Mouse (Mus musculus): ENCODE results near the gene Mcf2l. TPM values are rescaled to one million over a fixed set of nuclear protein-coding genes. Genes with fewer than 3 reads are reported as not detected.

Gene Mcf2l
- total and polyA plus RNA-seq, 3 experiments: 30.3 to 104 (median 58.4) TPM

DNA sequence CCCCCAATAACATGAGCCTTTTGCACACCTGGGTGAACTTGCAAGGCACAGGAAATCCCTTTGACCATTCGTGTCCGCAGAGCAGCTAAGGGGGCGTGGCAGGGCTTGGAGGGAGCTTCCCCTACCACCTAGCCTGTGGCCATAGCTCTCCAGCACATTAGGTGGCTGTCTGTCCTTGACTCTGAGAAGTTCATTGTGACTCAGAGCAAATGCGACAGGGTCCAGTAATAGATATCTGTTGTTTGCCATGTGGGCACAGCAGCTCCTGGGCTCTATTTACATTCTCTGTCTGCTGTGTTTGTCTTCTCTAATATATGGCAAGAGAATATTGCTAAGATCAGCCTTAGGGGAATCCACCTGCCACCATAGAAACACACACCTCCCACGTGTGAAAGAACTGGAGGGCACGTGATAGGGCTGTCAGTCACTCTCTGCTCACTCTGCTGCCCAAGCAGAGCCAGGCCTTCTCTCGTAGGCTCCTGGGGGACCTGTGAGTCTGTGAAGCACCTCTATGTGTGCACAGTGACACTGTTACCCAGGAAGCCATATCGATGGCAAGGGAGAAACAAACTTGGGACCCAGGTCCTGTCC, 60.9 kb downstream of the Mcf2l start:
- no peak overlapping the region for H3K4me3 ChIP-seq
- peaks cover 8% of the 10 kb centered on the region for H3K4me1 ChIP-seq (ENCODE audit: control insufficient read depth, insufficient read depth, low read length)
- no peaks in the 10 kb centered on the region for H3K36me3 ChIP-seq (ENCODE audit: control insufficient read depth, insufficient read depth, low read length)
- WGBS: 60% methylated on average over 8 of the region's 8 CpGs
- H3K27ac ChIP-seq: no peak overlapping the region
- H3K27me3 ChIP-seq (ENCODE audit: control insufficient read depth, insufficient read depth, low read length): no peaks in the 10 kb centered on the region
- TF ChIP-seq POLR2A (IDR thresholded peaks at IDR 0.05; ENCODE audit: insufficient read depth, low read depth, low read length): no peak
- TF ChIP-seq EP300 (IDR thresholded peaks at IDR 0.05; ENCODE audit: insufficient read depth, low read depth, low read length): no peak
- intact Hi-C loops (cut with DNase I): no loop called here
- H3K79me2 ChIP-seq (replicated peaks; ENCODE audit: control insufficient read depth, insufficient read depth, low read length): no peaks in the 10 kb centered on the region
- no peak overlapping the region for H3K9ac ChIP-seq (ENCODE audit: low read depth, low read length)
- no peak for DNase-seq

- H3K9ac ChIP-seq (ENCODE audit: low read depth, low read length): no peak overlapping the region
- WGBS: 61% methylated on average over 8 of the region's 8 CpGs
These were observed 66.9 kb downstream of the Mcf2l start for GRCm38 (mm10) chr8:12940549-12940948.

DNA sequence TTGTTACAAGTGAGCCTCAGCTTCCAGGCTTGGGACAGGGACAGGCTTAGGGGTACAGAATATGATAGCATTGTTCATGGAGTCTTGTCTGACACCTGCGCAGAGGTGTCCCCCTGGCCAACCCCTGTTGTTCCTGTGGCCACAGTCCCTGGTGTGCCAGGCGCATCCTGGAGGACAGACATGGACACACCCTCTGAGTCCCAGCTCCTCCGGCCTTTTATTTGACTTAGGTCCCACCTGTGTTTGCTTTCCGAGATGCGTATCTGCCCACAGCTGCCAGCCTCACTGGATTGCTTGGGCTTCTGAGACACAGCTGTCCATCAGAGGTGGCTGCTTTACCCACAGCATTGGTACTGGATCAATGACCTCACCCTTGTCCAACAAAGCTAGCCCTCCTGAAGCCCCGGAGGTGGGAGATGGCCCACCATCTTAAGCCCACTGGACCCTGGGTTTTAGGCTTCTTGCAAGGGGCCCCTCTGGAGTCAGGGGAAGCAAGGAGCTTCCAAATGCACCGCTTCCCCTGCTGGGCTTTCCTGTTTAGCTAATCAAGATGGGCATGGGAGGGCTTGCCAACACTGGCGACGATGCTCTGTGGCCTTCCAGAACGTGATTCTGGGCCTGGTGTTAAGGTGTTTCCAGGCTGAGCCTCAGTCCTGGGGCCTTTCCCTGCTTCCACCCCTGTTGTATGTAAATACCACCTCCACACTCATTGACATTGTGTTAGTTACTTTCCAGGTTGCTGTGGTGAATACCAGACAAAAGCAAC, 67.7 kb downstream of the Mcf2l start:
- intact Hi-C loops (cut with DNase I): no loop called here
- no peak overlapping the region for H3K27ac ChIP-seq
- 54% methylated on average over 10 of the region's 10 CpGs for WGBS
- no peak overlapping the region for H3K9ac ChIP-seq (ENCODE audit: low read depth, low read length)
- no peaks in the 10 kb centered on the region for H3K27me3 ChIP-seq (ENCODE audit: control insufficient read depth, insufficient read depth, low read length)
- no peaks in the 10 kb centered on the region for H3K36me3 ChIP-seq (ENCODE audit: control insufficient read depth, insufficient read depth, low read length)
- no peak for TF ChIP-seq CTCF (IDR thresholded peaks at IDR 0.05)
- no peak for TF ChIP-seq POLR2A (IDR thresholded peaks at IDR 0.05; ENCODE audit: insufficient read depth, low read depth, low read length)
- TF ChIP-seq EP300 (IDR thresholded peaks at IDR 0.05; ENCODE audit: insufficient read depth, low read depth, low read length): no peak
- no peak for DNase-seq
- peaks cover 14% of the 10 kb centered on the region for H3K4me1 ChIP-seq (ENCODE audit: control insufficient read depth, insufficient read depth, low read length)
- H3K4me3 ChIP-seq: no peak overlapping the region
- no peaks in the 10 kb centered on the region; the same call in 1 of the 2 replicates for H3K79me2 ChIP-seq (replicated peaks; ENCODE audit: control insufficient read depth, insufficient read depth, low read length)

More at GRCm38 (mm10) chr8:12940549-12940948, 66.9 kb downstream of the Mcf2l start:
- Histone ChIP-seq H3K27me3 (ENCODE audit: control insufficient read depth, insufficient read depth, low read length) (no peaks in the 10 kb centered on the region), H3K36me3 (ENCODE audit: control insufficient read depth, insufficient read depth, low read length) (no peaks in the 10 kb centered on the region), H3K79me2 (replicated peaks; ENCODE audit: control insufficient read depth, insufficient read depth, low read length) (no peaks in the 10 kb centered on the region; the same call in 1 of the 2 replicates), H3K4me3 (no peak overlapping the region), H3K4me1 (ENCODE audit: control insufficient read depth, insufficient read depth, low read length) (peaks cover 10% of the 10 kb centered on the region), H3K27ac (no peak overlapping the region)
- intact Hi-C loops (cut with DNase I): no loop called here
- DNase-seq: no peak
- TF ChIP-seq EP300 (IDR thresholded peaks at IDR 0.05; ENCODE audit: insufficient read depth, low read depth, low read length) (no peak), POLR2A (IDR thresholded peaks at IDR 0.05; ENCODE audit: insufficient read depth, low read depth, low read length) (no peak), CTCF (IDR thresholded peaks at IDR 0.05) (no peak)

- peaks cover 21% of the 10 kb centered on the region for H3K4me1 ChIP-seq (ENCODE audit: control insufficient read depth, insufficient read depth, low read length)
- WGBS: 16% methylated on average over 21 of the region's 21 CpGs
- H3K27me3 ChIP-seq (ENCODE audit: control insufficient read depth, insufficient read depth, low read length): no peaks in the 10 kb centered on the region
- H3K79me2 ChIP-seq (replicated peaks; ENCODE audit: control insufficient read depth, insufficient read depth, low read length): no peaks in the 10 kb centered on the region; the same call in none of the 2 replicates
- H3K36me3 ChIP-seq (ENCODE audit: control insufficient read depth, insufficient read depth, low read length): no peaks in the 10 kb centered on the region
- peak overlapping the region; percentile 17 for H3K9ac ChIP-seq (ENCODE audit: low read depth, low read length)
- TF ChIP-seq CTCF (IDR thresholded peaks at IDR 0.05) (no peak), EP300 (IDR thresholded peaks at IDR 0.05; ENCODE audit: insufficient read depth, low read depth, low read length) (no peak), POLR2A (IDR thresholded peaks at IDR 0.05; ENCODE audit: insufficient read depth, low read depth, low read length) (no peak)
- intact Hi-C loops (cut with DNase I): loop anchor here (2.0 kb wide), 2 partner anchors 15 to 41 kb away; no protein-coding TSS in a partner anchor
- DNase-seq: no peak
- peak overlapping the region; percentile 26 for H3K4me3 ChIP-seq
- no peak overlapping the region; the same call in 1 of the 2 replicates for H3K27ac ChIP-seq
These were observed 74.3 kb downstream of the Mcf2l start for GRCm38 (mm10) chr8:12947604-12948573.

- no peak for DNase-seq
- Histone ChIP-seq H3K9ac (ENCODE audit: low read depth, low read length) (no peak overlapping the region), H3K27ac (no peak overlapping the region; the same call in 1 of the 2 replicates), H3K4me1 (ENCODE audit: control insufficient read depth, insufficient read depth, low read length) (peaks cover 21% of the 10 kb centered on the region), H3K27me3 (ENCODE audit: control insufficient read depth, insufficient read depth, low read length) (no peaks in the 10 kb centered on the region), H3K4me3 (no peak overlapping the region), H3K36me3 (ENCODE audit: control insufficient read depth, insufficient read depth, low read length) (no peaks in the 10 kb centered on the region), H3K79me2 (replicated peaks; ENCODE audit: control insufficient read depth, insufficient read depth, low read length) (no peaks in the 10 kb centered on the region; the same call in none of the 2 replicates)
- TF ChIP-seq CTCF (IDR thresholded peaks at IDR 0.05) (no peak), EP300 (IDR thresholded peaks at IDR 0.05; ENCODE audit: insufficient read depth, low read depth, low read length) (no peak), POLR2A (IDR thresholded peaks at IDR 0.05; ENCODE audit: insufficient read depth, low read depth, low read length) (no peak)
- intact Hi-C loops (cut with DNase I): loop anchor here (2.0 kb wide), 1 partner anchor 42 kb away; no protein-coding TSS in a partner anchor
- 26% methylated on average over 3 of the region's 3 CpGs for WGBS
These were observed 75.0 kb downstream of the Mcf2l start for GRCm38 (mm10) chr8:12948574-12948961.

All from heart, adult 2 months (tissue).